Mouse (Mus musculus): ENCODE measurements around the gene Slc30a3.

DNA sequence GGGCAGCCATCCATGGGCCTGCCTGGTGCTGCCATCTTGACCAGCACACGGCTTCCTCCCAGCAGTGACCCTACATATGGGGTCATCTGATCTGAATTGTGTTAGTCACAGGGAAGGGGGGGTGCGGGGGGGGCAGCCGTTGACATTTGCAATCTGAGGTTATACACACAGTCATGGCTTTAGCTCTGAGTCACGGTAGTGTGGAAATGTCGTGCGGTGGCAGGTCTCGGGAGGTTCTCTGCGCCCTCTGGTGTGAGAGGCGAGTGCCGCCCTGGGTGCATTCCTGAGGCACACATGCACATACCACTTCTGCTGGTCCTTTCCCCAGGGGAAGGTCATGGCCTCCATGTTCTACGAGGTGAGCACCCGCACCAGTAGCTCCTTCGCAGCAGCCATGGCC, 31.7 kb downstream of the Slc30a3 start:
- TF ChIP-seq POLR2A (IDR thresholded peaks at IDR 0.05; ENCODE audit: low read depth, low read length): no peak
- TF ChIP-seq CTCF (IDR thresholded peaks at IDR 0.05; ENCODE audit: borderline replicate concordance, insufficient read depth, low read length): no peak

Measured in embryonic fibroblast, embryonic 13.5 days (primary cell).